Mouse (Mus musculus): ENCODE measurements at regions not wholly inside any gene's neighbourhood (a gene's known extent, or its start where the extent isn't known, plus 50 kb on each side); places are given as distances from the start of the nearest gene placed in this dataset.
A peak's percentile ranks its signal among the peaks of the same experiment; 100 is the strongest.

GRCm38 (mm10) chr6:91592651-91593050, 76.9 kb downstream of the Lsm3 start:
- H3K4me2 ChIP-seq: no peak overlapping the region
- WGBS: 39% methylated on average over 2 of the region's 2 CpGs
- no peaks in the 10 kb centered on the region for H3K36me3 ChIP-seq
- no peak overlapping the region for H3K9ac ChIP-seq
- H3K4me3 ChIP-seq: no peak overlapping the region
- no peaks in the 10 kb centered on the region for H3K27me3 ChIP-seq
- ATAC-seq (ENCODE audit: borderline replicate concordance, extremely low read depth, low FRiP score, low TSS enrichment): no peak
- H3K27ac ChIP-seq: no peak overlapping the region
- H3K9me3 ChIP-seq: no peaks in the 10 kb centered on the region
- H3K4me1 ChIP-seq: peaks cover 12% of the 10 kb centered on the region

GRCm38 (mm10) chr6:91598942-91599341, 83.2 kb downstream of the Lsm3 start:
- no peaks in the 10 kb centered on the region for H3K9me3 ChIP-seq
- no peak for ATAC-seq (ENCODE audit: borderline replicate concordance, extremely low read depth, low FRiP score, low TSS enrichment)

GRCm38 (mm10) chr6:91600116-91600515, 83.7 kb upstream of the Slc6a6 start:
- Histone ChIP-seq H3K4me2 (no peak overlapping the region), H3K27ac (no peak overlapping the region), H3K36me3 (no peaks in the 10 kb centered on the region), H3K9me3 (no peaks in the 10 kb centered on the region), H3K27me3 (no peaks in the 10 kb centered on the region), H3K9ac (no peak overlapping the region), H3K4me3 (no peak overlapping the region), H3K4me1 (peaks cover 3% of the 10 kb centered on the region; the same call in 1 of the 2 replicates)
- 74% methylated on average over 3 of the region's 3 CpGs for WGBS
- ATAC-seq (ENCODE audit: borderline replicate concordance, extremely low read depth, low FRiP score, low TSS enrichment): no peak

More at GRCm38 (mm10) chr6:91598942-91599341, 83.2 kb downstream of the Lsm3 start:
- 50% methylated on average over 10 of the region's 10 CpGs for WGBS
- Histone ChIP-seq H3K27me3 (no peaks in the 10 kb centered on the region), H3K4me3 (no peak overlapping the region), H3K4me1 (peaks cover 3% of the 10 kb centered on the region; the same call in 1 of the 2 replicates), H3K27ac (no peak overlapping the region), H3K36me3 (no peaks in the 10 kb centered on the region), H3K9ac (no peak overlapping the region), H3K4me2 (no peak overlapping the region)

- Histone ChIP-seq H3K4me3 (no peak overlapping the region), H3K27ac (no peak overlapping the region), H3K36me3 (no peaks in the 10 kb centered on the region), H3K9me3 (no peaks in the 10 kb centered on the region), H3K27me3 (no peaks in the 10 kb centered on the region), H3K9ac (no peak overlapping the region), H3K4me2 (no peak overlapping the region), H3K4me1 (no peaks in the 10 kb centered on the region)
- WGBS: 80% methylated on average over 10 of the region's 10 CpGs
- no peak for ATAC-seq (ENCODE audit: borderline replicate concordance, extremely low read depth, low FRiP score, low TSS enrichment)
Observed at GRCm38 (mm10) chr6:91606634-91607215, 77.1 kb upstream of the Slc6a6 start.

GRCm38 (mm10) chr6:91607613-91608272, 76.1 kb upstream of the Slc6a6 start:
- no peaks in the 10 kb centered on the region for H3K36me3 ChIP-seq
- no peaks in the 10 kb centered on the region for H3K9me3 ChIP-seq
- no peak overlapping the region for H3K9ac ChIP-seq
- no peaks in the 10 kb centered on the region for H3K4me1 ChIP-seq
- WGBS: 80% methylated on average over 12 of the region's 12 CpGs
- no peak overlapping the region for H3K4me3 ChIP-seq
- H3K27ac ChIP-seq: no peak overlapping the region
- ATAC-seq (ENCODE audit: borderline replicate concordance, extremely low read depth, low FRiP score, low TSS enrichment): no peak
- no peak overlapping the region for H3K4me2 ChIP-seq
- no peaks in the 10 kb centered on the region for H3K27me3 ChIP-seq

- Histone ChIP-seq H3K9me3 (no peaks in the 10 kb centered on the region), H3K4me3 (no peak overlapping the region), H3K4me1 (no peaks in the 10 kb centered on the region), H3K4me2 (no peak overlapping the region), H3K9ac (no peak overlapping the region), H3K36me3 (no peaks in the 10 kb centered on the region), H3K27ac (no peak overlapping the region), H3K27me3 (no peaks in the 10 kb centered on the region)
- ATAC-seq (ENCODE audit: borderline replicate concordance, extremely low read depth, low FRiP score, low TSS enrichment): no peak
- WGBS: 36% methylated on average over 2 of the region's 2 CpGs
Observed at GRCm38 (mm10) chr6:91609671-91610070, 74.2 kb upstream of the Slc6a6 start.

- ATAC-seq (ENCODE audit: borderline replicate concordance, extremely low read depth, low FRiP score, low TSS enrichment): no peak
- 74% methylated on average over 2 of the region's 2 CpGs for WGBS
- H3K4me1 ChIP-seq: peaks cover 17% of the 10 kb centered on the region
- no peak overlapping the region for H3K27ac ChIP-seq
- H3K9ac ChIP-seq: no peak overlapping the region
- H3K27me3 ChIP-seq: no peaks in the 10 kb centered on the region
- H3K36me3 ChIP-seq: no peaks in the 10 kb centered on the region
- H3K4me3 ChIP-seq: no peak overlapping the region
- H3K9me3 ChIP-seq: no peaks in the 10 kb centered on the region
- H3K4me2 ChIP-seq: no peak overlapping the region
Observed at GRCm38 (mm10) chr6:91615022-91615421, 68.8 kb upstream of the Slc6a6 start.

- H3K27me3 ChIP-seq: no peaks in the 10 kb centered on the region
- peak overlapping the region; percentile 70 for H3K4me2 ChIP-seq
- peak overlapping the region; percentile 78 for H3K27ac ChIP-seq
- peak; percentile 66; the same call in 1 of the 2 replicates for ATAC-seq (ENCODE audit: borderline replicate concordance, extremely low read depth, low FRiP score, low TSS enrichment)
- peak overlapping the region; percentile 38; the same call in 1 of the 2 replicates for H3K4me3 ChIP-seq
- H3K9me3 ChIP-seq: no peaks in the 10 kb centered on the region
- H3K36me3 ChIP-seq: no peaks in the 10 kb centered on the region
- peak overlapping the region; percentile 51; the same call in 1 of the 2 replicates for H3K9ac ChIP-seq
- WGBS: 32% methylated on average over 7 of the region's 7 CpGs
- peaks cover 17% of the 10 kb centered on the region for H3K4me1 ChIP-seq
Observed at GRCm38 (mm10) chr6:91616541-91616940, 67.3 kb upstream of the Slc6a6 start.

- H3K9me3 ChIP-seq: no peaks in the 10 kb centered on the region
- H3K36me3 ChIP-seq: no peaks in the 10 kb centered on the region
- peak; percentile 91 for ATAC-seq (ENCODE audit: borderline replicate concordance, extremely low read depth, low FRiP score, low TSS enrichment)
- H3K27me3 ChIP-seq: no peaks in the 10 kb centered on the region
- H3K27ac ChIP-seq: peak overlapping the region; percentile 78
- 1% methylated on average over 13 of the region's 13 CpGs for WGBS
- peak overlapping the region; percentile 70 for H3K4me2 ChIP-seq
- H3K9ac ChIP-seq: peak overlapping the region; percentile 51
- H3K4me3 ChIP-seq: peak overlapping the region; percentile 38
- H3K4me1 ChIP-seq: peaks cover 17% of the 10 kb centered on the region
Observed at GRCm38 (mm10) chr6:91617031-91617596, 66.7 kb upstream of the Slc6a6 start.

GRCm38 (mm10) chr6:91617685-91618084, 66.2 kb upstream of the Slc6a6 start:
- Histone ChIP-seq H3K4me2 (peak overlapping the region; percentile 70; the same call in 1 of the 2 replicates), H3K27ac (peak overlapping the region; percentile 78), H3K27me3 (no peaks in the 10 kb centered on the region), H3K4me1 (peaks cover 17% of the 10 kb centered on the region), H3K36me3 (no peaks in the 10 kb centered on the region), H3K9ac (no peak overlapping the region), H3K9me3 (no peaks in the 10 kb centered on the region), H3K4me3 (no peak overlapping the region)
- 65% methylated on average over 10 of the region's 10 CpGs for WGBS
- ATAC-seq (ENCODE audit: borderline replicate concordance, extremely low read depth, low FRiP score, low TSS enrichment): peak; percentile 3; the same call in 1 of the 2 replicates

GRCm38 (mm10) chr6:91619009-91619408, 64.8 kb upstream of the Slc6a6 start:
- Histone ChIP-seq H3K36me3 (no peaks in the 10 kb centered on the region), H3K4me3 (no peak overlapping the region), H3K9ac (no peak overlapping the region), H3K27me3 (no peaks in the 10 kb centered on the region), H3K9me3 (no peaks in the 10 kb centered on the region), H3K27ac (no peak overlapping the region), H3K4me2 (no peak overlapping the region), H3K4me1 (peaks cover 17% of the 10 kb centered on the region)
- no peak for ATAC-seq (ENCODE audit: borderline replicate concordance, extremely low read depth, low FRiP score, low TSS enrichment)
- 87% methylated on average over 6 of the region's 6 CpGs for WGBS

Data from lung, embryonic 15.5 days (tissue).